Mouse (Mus musculus) embryonic fibroblast, embryonic 13.5 days (primary cell): ENCODE measurements around the gene Gm15446. TPM values are rescaled to one million over a fixed set of nuclear protein-coding genes. Genes with fewer than 3 reads are reported as not detected.
A peak's percentile ranks its signal among the peaks of the same experiment; 100 is the strongest.
"Not testable (repeated sequence)": the region's sequence is repeated elsewhere in the genome, so short reads cannot be mapped to it uniquely, and the experiment has no call there.

Experiments used
- H3K27ac ChIP-seq: 2 replicates; pipeline ENCODE4 v1.5.1; 2012; ENCODE audit warnings: low read length, control low read depth, inconsistent platforms; ENCODE audit not compliant: insufficient read depth
- H3K4me1 ChIP-seq: 2 replicates; pipeline ENCODE4 v1.6.1; 2011; ENCODE audit warnings: low read length; ENCODE audit not compliant: control insufficient read depth, insufficient read depth
- H3K4me3 ChIP-seq: 2 replicates; pipeline ENCODE4 v1.5.1; 2011; ENCODE audit warnings: mild to moderate bottlenecking, control low read depth, low read length; ENCODE audit not compliant: insufficient read depth
- CTCF ChIP-seq: IDR thresholded peaks from 2 replicates; pipeline ENCODE4 v1.5.1; 2011; ENCODE audit warnings: mild to moderate bottlenecking, control low read depth, low read length, moderate library complexity, borderline replicate concordance; ENCODE audit not compliant: insufficient read depth
- POLR2A ChIP-seq: IDR thresholded peaks from 2 replicates; pipeline ENCODE4 v1.6.1; 2011; ENCODE audit warnings: low read depth, mild to moderate bottlenecking, control low read depth, low read length, moderate library complexity
- polyA plus RNA-seq: library from polyadenylated mRNA; stranded (reverse); fragments of >200 nt; gene quantifications from 2 replicates; pipeline ENCODE4 v1.2.4, GENCODE M21; 2011; ENCODE audit warnings: low read depth; ENCODE audit not compliant: missing spikeins, insufficient read length

Gene Gm15446
- 1.2 and 6.8 TPM in 2 replicates for polyA plus RNA-seq

- H3K27ac ChIP-seq, H3K4me1 ChIP-seq: not testable (repeated sequence)
- TF ChIP-seq POLR2A: peak; percentile 70
- H3K4me3 ChIP-seq: peak within 1 kb of the TSS; percentile 82
These were observed at the start of gene Gm15446 for GRCm38 (mm10) chr5:109923261-109924071. Gene Gm15446 (plus strand): TSS chr5:109923400.

- peak overlapping the region; percentile 82 for H3K4me3 ChIP-seq
- H3K4me1 ChIP-seq: not testable (repeated sequence)
These were observed 929 bp downstream of the Gm15446 start for GRCm38 (mm10) chr5:109924129-109924528.

GRCm38 (mm10) chr5:109924936-109925335 is 1.7 kb downstream of the Gm15446 start:
- Histone ChIP-seq H3K27ac (no peak overlapping the region), H3K4me1 (no peaks in the 10 kb centered on the region), H3K4me3 (no peak overlapping the region)
- TF ChIP-seq CTCF: no peak
- no peak for TF ChIP-seq POLR2A

More at GRCm38 (mm10) chr5:109924129-109924528, 929 bp downstream of the Gm15446 start:
- not testable (repeated sequence) for H3K27ac ChIP-seq

- H3K27ac ChIP-seq: no peak overlapping the region
- TF ChIP-seq CTCF (no peak), POLR2A (no peak)
These were observed 27.1 kb downstream of the Gm15446 start for GRCm38 (mm10) chr5:109950281-109950680.

GRCm38 (mm10) chr5:109980743-109981142 is 57.5 kb downstream of the Gm15446 start:
- H3K27ac ChIP-seq, H3K4me1 ChIP-seq, H3K4me3 ChIP-seq: not testable (repeated sequence)

More at GRCm38 (mm10) chr5:109950281-109950680, 27.1 kb downstream of the Gm15446 start:
- Histone ChIP-seq H3K4me3 (no peak overlapping the region), H3K4me1 (no peaks in the 10 kb centered on the region)

Other genes starting within 250 kb of the Gm15446 start
- 2.0 and 2.8 TPM in 2 replicates for gene 5430403G16Rik, start 232.4 kb upstream of the Gm15446 start, polyA plus RNA-seq
- gene 4930522L14Rik, start 171.5 kb upstream of the Gm15446 start, polyA plus RNA-seq: 9.3 and 14.9 TPM in 2 replicates
- gene Zfp932, start 73.1 kb downstream of the Gm15446 start, polyA plus RNA-seq: 10.3 and 18.8 TPM in 2 replicates
- gene Gm17655, start 149.1 kb downstream of the Gm15446 start, polyA plus RNA-seq: 6.5 and 6.8 TPM in 2 replicates
- 1.4 and 1.9 TPM in 2 replicates for gene Gm35315, start 171.0 kb downstream of the Gm15446 start, polyA plus RNA-seq
- 0.28 and 0.87 TPM in 2 replicates for gene Plcxd1, start 176.6 kb downstream of the Gm15446 start, polyA plus RNA-seq
- 21.4 and 24.7 TPM in 2 replicates for gene Gtpbp6, start 184.8 kb downstream of the Gm15446 start, polyA plus RNA-seq
- gene Zfp605, start 186.7 kb downstream of the Gm15446 start, polyA plus RNA-seq: 8.3 and 9.4 TPM in 2 replicates
- gene Chfr, start 212.4 kb downstream of the Gm15446 start, polyA plus RNA-seq: 35.8 and 38.1 TPM in 2 replicates